Mouse (Mus musculus) liver, embryonic 14.5 days (tissue): ENCODE measurements at regions not wholly inside any gene's neighbourhood (a gene's known extent, or its start where the extent isn't known, plus 50 kb on each side); places are given as distances from the start of the nearest gene placed in this dataset.

ENCODE experiments used
- ATAC-seq: fragments of 200-750 bp; cut with Nextera tagmentation; 2 replicates; pipeline ENCODE4 v1.8.0; 2017; ENCODE audit warnings: moderate number of reproducible peaks, mild to moderate bottlenecking, moderate library complexity; ENCODE audit not compliant: insufficient read depth
- DNase-seq, 3 experiments: peaks; one replicate each; pipeline ENCODE4 v3.0.0-alpha.2; 2012 to 2013; ENCODE audit warnings: low read depth in 3 of 3, low spot score in 3 of 3
- H3K27ac ChIP-seq: fragments of 300-500 bp; sonication (generic); 2 replicates; pipeline ENCODE4 v1.5.1; 2014; ENCODE audit warnings: moderate library complexity, mild to moderate bottlenecking, control low read depth, inconsistent platforms
- H3K27me3 ChIP-seq: fragments of 300-500 bp; sonication (generic); 2 replicates; pipeline ENCODE4 v1.6.1; 2014; ENCODE audit warnings: mild to moderate bottlenecking, low read length, moderate library complexity; ENCODE audit not compliant: control insufficient read depth, insufficient read depth
- H3K36me3 ChIP-seq: fragments of 300-500 bp; sonication (generic); replicated peaks from 2 replicates; pipeline ENCODE4 v1.6.1; 2014; ENCODE audit warnings: low read depth; ENCODE audit not compliant: control insufficient read depth, insufficient read depth
- H3K4me1 ChIP-seq, 2 experiments: fragments of 200-500 bp in 1 of 2; fragments of 300-500 bp in 1 of 2; sonication (generic) in 1 of 2; replicated peaks; 2 replicates each; pipeline ENCODE4 v1.6.1; 2012 to 2014; ENCODE audit warnings: antibody characterized with exemption in 1 of 2, inconsistent platforms in 1 of 2, low read length in 1 of 2; ENCODE audit not compliant: control insufficient read depth in 2 of 2, insufficient read depth in 2 of 2
- H3K4me2 ChIP-seq: fragments of 300-500 bp; sonication (generic); 2 replicates; pipeline ENCODE4 v1.6.1; 2014; ENCODE audit warnings: low read depth, mild to moderate bottlenecking, control low read depth, moderate library complexity
- H3K4me3 ChIP-seq, 2 experiments: fragments of 200-500 bp in 1 of 2; fragments of 300-500 bp in 1 of 2; sonication (generic) in 1 of 2; 2 replicates each; pipeline ENCODE4 v1.5.1; 2012 to 2014; ENCODE audit warnings: low read depth in 2 of 2, low read length in 2 of 2, mild to moderate bottlenecking in 2 of 2, control low read depth in 1 of 2, inconsistent platforms in 1 of 2, moderate library complexity in 1 of 2; ENCODE audit not compliant: insufficient read depth in 1 of 2
- H3K9ac ChIP-seq: fragments of 300-500 bp; sonication (generic); replicated peaks from 2 replicates; pipeline ENCODE4 v1.6.1; 2014; ENCODE audit warnings: mild to moderate bottlenecking, control low read depth, moderate library complexity
- H3K9me3 ChIP-seq: fragments of 300-500 bp; sonication (generic); 2 replicates; pipeline ENCODE4 v1.6.1; 2016; ENCODE audit warnings: low read length, mixed read lengths; ENCODE audit not compliant: control insufficient read depth
- CTCF ChIP-seq: IDR thresholded peaks from 2 replicates; pipeline ENCODE4 v1.5.1; 2016; ENCODE audit warnings: antibody characterized with exemption, low read depth, control low read depth
- EP300 ChIP-seq: IDR thresholded peaks from 2 replicates; pipeline ENCODE4 v1.6.1; 2016; ENCODE audit warnings: antibody characterized with exemption, low read depth
- WGBS: fragments of 180-500 bp; shearing (Covaris S2); extraction: QIAGEN DNeasy Blood & Tissue Kit; methylation state at CpG from one replicate; pipeline ENCODE4 v1.1.7; 2014; ENCODE audit not compliant: insufficient replicate concordance; 5-methylcytosine and 5-hydroxymethylcytosine counted together

DNA sequence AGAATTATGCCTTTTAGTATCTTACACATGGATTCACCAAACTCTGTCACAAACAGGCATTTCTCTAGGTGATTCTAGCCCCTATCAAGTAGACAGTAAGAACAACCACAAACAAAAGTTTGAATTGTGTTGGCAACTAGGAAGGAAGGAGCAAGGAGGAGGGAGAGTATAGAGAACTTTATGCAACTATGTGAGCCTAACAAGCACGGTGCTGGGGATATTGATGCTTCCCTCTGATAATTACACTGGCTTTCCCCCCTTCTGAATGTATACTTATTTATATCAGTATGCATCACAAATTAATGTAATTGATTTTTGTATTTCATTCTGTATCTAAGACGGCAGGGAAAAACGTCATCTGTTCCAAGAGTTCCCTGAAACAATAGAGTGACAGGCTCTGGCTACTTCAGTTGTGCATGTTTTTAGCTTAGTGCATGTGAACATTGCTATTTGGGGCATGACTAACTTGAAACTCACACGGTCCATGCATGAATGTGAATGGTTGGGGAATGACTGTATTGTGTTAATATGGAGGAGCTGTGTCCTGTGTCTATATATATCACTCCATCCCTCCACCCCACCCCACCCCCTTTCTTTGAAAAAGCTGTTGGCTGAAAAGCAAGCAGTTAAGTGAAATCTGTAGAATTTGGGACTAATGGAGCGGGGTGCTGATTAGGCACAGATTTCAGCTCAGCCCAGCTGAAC, 169.2 kb downstream of the 4930544G11Rik start:
- no peaks in the 10 kb centered on the region for H3K4me1 ChIP-seq
- WGBS: 67% methylated on average over 5 of the region's 5 CpGs
- H3K36me3 ChIP-seq: no peaks in the 10 kb centered on the region
- no peaks in the 10 kb centered on the region for H3K9me3 ChIP-seq
- TF ChIP-seq CTCF (no peak), EP300 (no peak)
- no peak for ATAC-seq
- H3K27ac ChIP-seq: no peak overlapping the region
- DNase-seq: no peak
- H3K9ac ChIP-seq: no peak overlapping the region
- H3K27me3 ChIP-seq: no peaks in the 10 kb centered on the region
- H3K4me3 ChIP-seq: no peak overlapping the region
- no peak overlapping the region for H3K4me2 ChIP-seq

DNA sequence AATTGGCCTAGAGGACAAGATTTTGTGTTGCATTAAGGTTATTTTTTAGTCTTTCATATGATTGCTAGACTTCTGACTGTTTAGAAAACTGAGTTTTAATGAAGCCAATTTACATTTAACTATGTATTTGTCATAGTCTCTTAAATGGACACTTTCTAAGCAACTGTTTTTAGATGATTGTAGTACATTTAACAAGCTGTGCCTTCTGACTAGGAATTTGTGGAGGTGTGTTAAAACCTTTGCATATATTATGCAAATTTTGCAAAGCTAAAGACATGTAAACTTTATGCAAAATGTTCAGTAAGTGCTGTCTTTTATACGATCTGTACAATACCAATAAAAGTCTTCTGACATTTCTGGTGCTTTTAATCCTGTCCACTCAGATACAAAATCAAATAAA, 171.9 kb downstream of the 4930544G11Rik start:
- H3K9me3 ChIP-seq: no peaks in the 10 kb centered on the region
- H3K27ac ChIP-seq: no peak overlapping the region
- no peak overlapping the region for H3K4me2 ChIP-seq
- no peaks in the 10 kb centered on the region for H3K4me1 ChIP-seq
- ATAC-seq (no peak), DNase-seq (no peak)
- 56% methylated on average over 1 of the region's 1 CpGs for WGBS
- H3K9ac ChIP-seq: no peak overlapping the region
- TF ChIP-seq EP300: no peak
- TF ChIP-seq CTCF: no peak
- H3K36me3 ChIP-seq: no peaks in the 10 kb centered on the region
- H3K4me3 ChIP-seq: no peak overlapping the region
- H3K27me3 ChIP-seq: no peaks in the 10 kb centered on the region

DNA sequence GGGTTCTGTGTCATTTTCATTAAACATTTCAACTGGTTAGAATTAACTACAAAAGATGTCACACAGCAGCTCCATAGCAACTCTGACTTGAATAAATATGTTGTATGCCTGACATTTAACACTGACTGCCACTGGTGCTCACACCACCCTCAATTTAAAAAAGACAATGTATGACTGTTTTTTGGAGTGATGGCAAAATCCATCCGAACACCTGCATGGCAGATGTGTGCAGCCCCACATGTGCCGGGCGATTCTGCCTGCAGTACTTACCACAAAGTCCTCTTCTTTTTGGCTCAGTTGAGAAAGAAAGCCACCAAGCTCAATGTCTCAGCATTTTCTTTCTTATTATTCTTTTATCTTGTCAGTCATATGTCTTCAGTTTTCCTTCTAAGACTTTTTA, 199.4 kb downstream of the 4930544G11Rik start:
- Histone ChIP-seq H3K4me1 (no peaks in the 10 kb centered on the region), H3K4me3 (no peak overlapping the region), H3K27me3 (no peaks in the 10 kb centered on the region), H3K9me3 (no peaks in the 10 kb centered on the region), H3K4me2 (no peak overlapping the region), H3K9ac (no peak overlapping the region), H3K27ac (no peak overlapping the region), H3K36me3 (no peaks in the 10 kb centered on the region)
- no peak for DNase-seq
- 76% methylated on average over 3 of the region's 3 CpGs for WGBS
- ATAC-seq: no peak
- TF ChIP-seq EP300: no peak
- TF ChIP-seq CTCF: no peak

DNA sequence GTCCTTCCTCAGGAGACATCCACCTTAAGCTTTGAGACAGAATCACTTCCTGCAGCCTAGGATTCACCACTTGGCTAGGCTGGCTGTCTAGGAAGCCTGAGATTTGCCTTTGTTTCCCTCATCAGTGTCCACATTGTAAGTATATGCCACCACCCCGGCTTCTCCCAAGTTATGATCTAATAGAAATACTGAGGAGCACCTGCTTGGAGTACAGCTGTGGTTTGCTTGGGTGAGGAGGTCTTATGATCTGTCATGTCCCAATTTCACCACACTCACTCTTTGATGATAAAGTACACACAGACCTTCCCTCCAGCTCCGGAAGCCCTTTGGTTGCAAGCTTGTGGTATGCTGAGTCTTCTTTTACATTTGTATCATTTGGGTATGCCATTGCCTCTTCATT, 202.4 kb downstream of the 4930544G11Rik start:
- DNase-seq (no peak), ATAC-seq (no peak)
- H3K27ac ChIP-seq: no peak overlapping the region
- H3K9me3 ChIP-seq: no peaks in the 10 kb centered on the region
- no peaks in the 10 kb centered on the region for H3K36me3 ChIP-seq
- H3K27me3 ChIP-seq: no peaks in the 10 kb centered on the region
- no peak overlapping the region for H3K9ac ChIP-seq
- no peak overlapping the region for H3K4me2 ChIP-seq
- TF ChIP-seq EP300 (no peak), CTCF (no peak)
- H3K4me3 ChIP-seq: no peak overlapping the region
- no peaks in the 10 kb centered on the region for H3K4me1 ChIP-seq
- WGBS: 68% methylated on average over 2 of the region's 2 CpGs

DNA sequence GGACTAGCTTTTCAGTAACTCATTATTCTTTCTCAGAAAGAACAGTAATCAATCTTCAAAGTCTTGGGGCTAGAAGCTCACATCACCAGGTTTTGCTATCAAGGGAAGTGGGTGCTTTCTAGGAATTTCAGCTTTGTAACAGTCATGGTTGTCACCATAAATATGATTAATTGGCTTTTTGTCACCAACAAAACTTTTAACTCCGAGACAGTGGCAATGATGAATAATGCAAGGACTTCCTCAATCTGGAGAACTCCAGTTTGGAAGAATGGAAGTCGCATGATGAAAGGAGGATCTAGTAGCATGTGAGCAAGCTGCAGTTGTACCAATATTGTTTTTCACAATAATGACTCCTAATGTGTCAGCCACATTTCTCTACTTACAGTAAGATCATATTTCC, 208.4 kb downstream of the 4930544G11Rik start:
- ATAC-seq (no peak), DNase-seq (no peak)
- no peak overlapping the region for H3K9ac ChIP-seq
- no peak for TF ChIP-seq CTCF
- TF ChIP-seq EP300: no peak
- no peaks in the 10 kb centered on the region for H3K4me1 ChIP-seq
- H3K4me3 ChIP-seq: no peak overlapping the region
- no peaks in the 10 kb centered on the region for H3K9me3 ChIP-seq
- WGBS: 37% methylated on average over 2 of the region's 2 CpGs
- H3K27me3 ChIP-seq: no peaks in the 10 kb centered on the region
- H3K27ac ChIP-seq: no peak overlapping the region
- no peaks in the 10 kb centered on the region for H3K36me3 ChIP-seq
- no peak overlapping the region for H3K4me2 ChIP-seq
